Mouse (Mus musculus) ES-Bruce4 (cell line): ENCODE measurements at regions not wholly inside any gene's neighbourhood (a gene's known extent, or its start where the extent isn't known, plus 50 kb on each side); places are given as distances from the start of the nearest gene placed in this dataset.
"Not testable (repeated sequence)": the region's sequence is repeated elsewhere in the genome, so short reads cannot be mapped to it uniquely, and the experiment has no call there.

Source experiments
- CTCF ChIP-seq: IDR thresholded peaks from one replicate; pipeline ENCODE4 v1.8.1; 2011; ENCODE audit warnings: low read depth, low read length
- EP300 ChIP-seq: IDR thresholded peaks from 2 replicates; pipeline ENCODE4 v1.6.1; 2011; ENCODE audit warnings: low read depth, low read length; ENCODE audit not compliant: insufficient read depth
- POLR2A ChIP-seq: IDR thresholded peaks from one replicate; pipeline ENCODE4 v1.8.1; 2011; ENCODE audit warnings: low read length; ENCODE audit not compliant: insufficient read depth

DNA sequence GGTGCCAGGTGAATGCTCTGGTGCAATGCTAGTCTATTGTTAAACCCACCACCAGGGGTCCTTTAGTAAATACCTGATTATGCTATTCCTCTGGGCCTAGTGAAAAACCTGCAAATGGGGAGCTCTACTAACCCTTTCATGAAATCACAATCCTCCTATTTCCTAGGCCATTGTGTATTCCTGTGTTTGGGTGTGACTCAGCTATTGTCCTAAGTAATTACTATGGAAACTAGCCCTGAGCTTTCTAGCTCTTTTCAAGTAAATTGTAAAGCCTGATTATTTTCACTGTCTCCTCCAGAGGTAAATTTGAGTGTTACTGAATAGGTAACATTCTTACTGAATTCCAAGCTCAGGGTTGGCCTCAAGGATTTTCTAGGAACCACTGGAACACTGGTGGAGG is 147.8 kb upstream of the 1700008P02Rik start:
- not testable (repeated sequence) for TF ChIP-seq POLR2A, CTCF, EP300
